Comparison of ENCODE assay signal across 2 mouse cellular contexts in the genomic region with DNA sequence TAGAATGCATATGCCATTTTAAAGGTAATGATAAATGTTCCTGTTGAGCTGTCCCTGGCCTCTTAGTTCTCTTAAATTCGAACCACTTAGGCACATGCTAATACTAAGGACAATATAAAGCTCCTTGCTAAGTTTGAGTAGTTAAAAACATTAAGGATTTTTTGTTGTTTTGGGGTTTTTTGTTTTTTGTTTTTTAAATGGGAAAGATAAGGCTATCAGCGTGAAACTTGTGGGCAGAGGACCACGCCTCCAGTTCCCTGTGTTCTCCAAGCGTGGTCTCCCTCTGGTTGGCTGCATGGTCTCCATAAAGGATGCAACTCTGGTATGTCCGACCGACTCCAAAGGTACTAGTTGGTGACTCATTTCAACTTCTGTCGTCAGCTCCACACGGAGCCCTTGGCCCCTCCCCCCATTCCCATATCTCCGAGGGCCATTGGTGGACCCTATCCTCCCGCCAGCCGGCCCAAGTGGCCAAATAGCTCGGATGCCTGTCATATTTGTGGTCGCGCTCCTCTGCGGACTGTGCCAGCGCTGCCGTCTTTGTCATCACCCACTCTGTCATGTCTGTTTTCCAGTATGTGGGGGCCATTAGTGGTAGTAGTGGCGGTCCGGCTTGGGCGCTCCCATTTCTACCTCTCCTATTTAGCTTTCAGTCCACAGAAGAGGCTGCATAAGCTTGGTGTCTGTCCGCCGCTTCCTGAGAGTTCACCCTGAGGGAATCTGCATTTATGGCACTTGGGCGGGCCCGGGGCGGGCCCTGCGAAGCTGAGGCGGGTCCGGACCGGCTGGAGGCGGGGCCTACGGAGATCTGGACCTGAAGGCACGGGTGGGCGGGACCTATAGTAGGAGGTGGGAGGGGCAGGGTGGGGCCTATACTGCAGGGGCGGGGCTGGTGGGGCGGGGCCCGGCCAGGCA.
TF ChIP-seq lines count a peak whose summit lies in the region.

No protein-coding gene starts in this region.

TF ChIP-seq in CH12.LX, 34 proteins besides CTCF, POLR2A, EP300 and RAD21 (continued from another document):
- 0 out of 2 replicates have a peak, but pooled peaks have one; percentile 28 for TF ChIP-seq SIN3A (IDR thresholded peaks at IDR 0.05; ENCODE audit: low read length)
- TF ChIP-seq MEF2A (IDR thresholded peaks at IDR 0.05; ENCODE audit: borderline replicate concordance, low read depth, low read length) = peak; percentile 24; the same call in 1 of the 2 replicates
- no peak for TF ChIP-seq GABPA (IDR thresholded peaks at IDR 0.05; ENCODE audit: insufficient replicate concordance, low read depth, low read length)
- peak; percentile 49; the same call in 1 of the 2 replicates for TF ChIP-seq ELF1 (IDR thresholded peaks at IDR 0.05; ENCODE audit: low read depth, low read length)
- peak; percentile 91 for TF ChIP-seq TBP (conservative IDR thresholded peaks at IDR 0.05; ENCODE audit: low read depth, low read length)
- TF ChIP-seq NELFE (IDR thresholded peaks at IDR 0.05; ENCODE audit: low read depth, low read length) = peak; percentile 61; the same call in 1 of the 2 replicates
- no peak for TF ChIP-seq MAFK (IDR thresholded peaks at IDR 0.05; ENCODE audit: insufficient replicate concordance, low read length)
- TF ChIP-seq PAX5 (IDR thresholded peaks at IDR 0.05; ENCODE audit: low read length) = no peak
- TF ChIP-seq ETS1 (conservative IDR thresholded peaks at IDR 0.05; ENCODE audit: low read depth, low read length) = no peak
- TF ChIP-seq JUND (conservative IDR thresholded peaks at IDR 0.05; ENCODE audit: low read depth, low read length) = no peak
- peak; percentile 80; the same call in 1 of the 2 replicates for TF ChIP-seq POLR2AphosphoS2 (IDR thresholded peaks at IDR 0.05; ENCODE audit: low read depth, low read length)
- TF ChIP-seq MAZ (IDR thresholded peaks at IDR 0.05; ENCODE audit: low read depth, low read length) = no peak
- TF ChIP-seq UBTF (IDR thresholded peaks at IDR 0.05; ENCODE audit: low read depth, low read length) = no peak
- no peak for TF ChIP-seq USF2 (conservative IDR thresholded peaks at IDR 0.05; ENCODE audit: low read depth, low read length)
- peak; percentile 50 for TF ChIP-seq IRF4 (IDR thresholded peaks at IDR 0.05; ENCODE audit: low read depth, low read length)

TF ChIP-seq in myocyte, 11 proteins besides CTCF, POLR2A, EP300 and RAD21 (continued from another document):
- TF ChIP-seq CEBPB (IDR thresholded peaks at IDR 0.05; ENCODE audit: insufficient read depth, poor library complexity, severe bottlenecking) = peak; percentile 82
- peak in 1 of 3 experiments; percentile 69 for TF ChIP-seq MYOD1 (IDR thresholded peaks at IDR 0.05; ENCODE audit: control insufficient read depth in 1 of 3, insufficient read length in 2 of 3, low read depth in 2 of 3)
- no peak for TF ChIP-seq MAX (IDR thresholded peaks at IDR 0.05; ENCODE audit: low read depth)
